Mouse (Mus musculus) embryonic facial prominence, embryonic 15.5 days (tissue): ENCODE measurements around the gene Bola3. TPM values are rescaled to one million over a fixed set of nuclear protein-coding genes. Genes with fewer than 3 reads are reported as not detected.

Experiments
- ATAC-seq: fragments of 200-750 bp; cut with Nextera tagmentation; 2 replicates; pipeline ENCODE4 v1.8.0; 2017; ENCODE audit warnings: low read depth, moderate TSS enrichment; ENCODE audit not compliant: insufficient number of reproducible peaks, low FRiP score, low TSS enrichment
- H3K27ac ChIP-seq: fragments of 300-500 bp; sonication (generic); replicated peaks from 2 replicates; pipeline ENCODE4 v1.5.1; 2015; ENCODE audit warnings: mild to moderate bottlenecking, inconsistent platforms
- H3K27me3 ChIP-seq: fragments of 300-500 bp; sonication (generic); 2 replicates; pipeline ENCODE4 v1.6.1; 2015; ENCODE audit warnings: inconsistent platforms
- H3K36me3 ChIP-seq: fragments of 300-500 bp; sonication (generic); 2 replicates; pipeline ENCODE4 v1.6.1; 2015; ENCODE audit warnings: mild to moderate bottlenecking, inconsistent platforms
- H3K4me1 ChIP-seq: fragments of 300-500 bp; sonication (generic); 2 replicates; pipeline ENCODE4 v1.6.1; 2015; ENCODE audit warnings: inconsistent platforms
- H3K4me2 ChIP-seq: fragments of 300-500 bp; sonication (generic); replicated peaks from 2 replicates; pipeline ENCODE4 v1.6.1; 2015; ENCODE audit warnings: mild to moderate bottlenecking, inconsistent platforms
- H3K4me3 ChIP-seq: fragments of 300-500 bp; sonication (generic); replicated peaks from 2 replicates; pipeline ENCODE4 v1.5.1; 2015; ENCODE audit warnings: mild to moderate bottlenecking, inconsistent platforms
- H3K9ac ChIP-seq: fragments of 300-500 bp; sonication (generic); 2 replicates; pipeline ENCODE4 v1.6.1; 2015; ENCODE audit warnings: inconsistent platforms
- H3K9me3 ChIP-seq: fragments of 300-500 bp; sonication (generic); replicated peaks from 2 replicates; pipeline ENCODE4 v1.6.1; 2016; ENCODE audit warnings: inconsistent platforms
- WGBS: fragments of 180-500 bp; shearing (Covaris S2); methylation state at CpG from one replicate; pipeline ENCODE4 v1.1.7; 2015; 5-methylcytosine and 5-hydroxymethylcytosine counted together
- microRNA-seq: library from miRNA; unstranded; fragments of <30 nt; microRNA quantifications from one replicate; pipeline ENCODE4, GENCODE M21; 2016; ENCODE audit warnings: borderline number of aligned reads
- polyA plus RNA-seq: library from polyadenylated mRNA; unstranded; fragments of >200 nt; fragmentation: Nextera tagmentation; extraction: Ambion mirVana; gene quantifications from 2 replicates; pipeline ENCODE4 v1.2.1, GENCODE M21; 2015

Gene Bola3
- polyA plus RNA-seq, 1 experiment from 2014 or later, result 105 TPM

DNA sequence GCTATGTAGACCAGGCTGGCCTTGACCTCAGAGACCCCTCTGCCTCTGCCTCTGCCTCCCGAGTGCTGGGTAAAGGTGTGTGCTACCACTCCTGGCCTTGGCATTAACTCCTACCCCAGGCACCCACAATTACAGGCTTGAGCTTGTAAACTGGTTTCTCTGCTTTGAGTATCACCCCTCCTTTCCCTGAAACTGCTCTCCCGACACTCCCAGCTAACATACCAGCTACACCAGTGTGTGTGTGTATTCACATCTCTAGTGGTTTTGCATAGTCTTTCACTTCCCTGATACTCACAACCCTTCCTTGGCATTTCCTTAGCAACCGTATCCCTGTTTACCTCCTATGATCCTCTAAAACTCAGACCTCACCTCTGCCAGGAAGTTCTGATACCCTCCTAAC is 50.8 kb downstream of the Bola3 start:
- 76% methylated on average over 3 of the region's 3 CpGs for WGBS
- Histone ChIP-seq H3K27ac (peak overlapping the region; percentile 36; the same call in 1 of the 2 replicates), H3K4me2 (no peak overlapping the region), H3K36me3 (peaks cover 74% of the 10 kb centered on the region), H3K27me3 (no peaks in the 10 kb centered on the region), H3K9me3 (no peaks in the 10 kb centered on the region), H3K9ac (no peak overlapping the region), H3K4me3 (no peak overlapping the region), H3K4me1 (0 out of 2 replicates have a peak, but pooled peaks cover 5% of the 10 kb centered on the region)
- ATAC-seq, result no peak

GRCm38 (mm10) chr6:83403481-83403880 is 54.5 kb downstream of the Bola3 start:
- no peak overlapping the region for H3K4me3 ChIP-seq
- no peak overlapping the region for H3K4me2 ChIP-seq
- H3K27ac ChIP-seq, result no peak overlapping the region
- no peaks in the 10 kb centered on the region for H3K27me3 ChIP-seq
- no peak for ATAC-seq
- H3K9me3 ChIP-seq, result no peaks in the 10 kb centered on the region
- peaks cover 54% of the 10 kb centered on the region for H3K36me3 ChIP-seq
- no peak overlapping the region for H3K9ac ChIP-seq
- 83% methylated on average over 8 of the region's 8 CpGs for WGBS
- peaks cover 6% of the 10 kb centered on the region; the same call in 1 of the 2 replicates for H3K4me1 ChIP-seq

DNA sequence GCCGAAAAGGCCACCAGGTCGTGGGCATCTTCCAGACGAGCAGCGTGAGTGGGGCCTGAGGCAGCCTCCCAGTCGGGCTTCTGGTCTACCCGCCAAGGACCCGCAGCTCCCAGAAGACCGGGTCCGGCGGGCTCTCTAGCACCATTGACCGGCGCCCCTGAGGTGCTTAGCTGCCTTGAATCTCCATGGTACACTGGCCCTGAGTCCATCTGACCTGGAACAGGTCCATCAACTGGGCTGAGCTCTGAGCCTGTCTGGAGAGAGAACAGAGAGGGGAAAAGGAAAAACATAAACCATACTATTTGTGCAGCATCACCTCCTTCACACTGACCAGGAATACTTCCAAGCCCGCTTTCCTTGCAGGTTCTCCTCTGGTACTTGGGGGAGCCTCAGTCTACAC is 55.6 kb downstream of the Bola3 start:
- no peak overlapping the region for H3K9ac ChIP-seq
- no peak for ATAC-seq
- WGBS, result 93% methylated on average over 13 of the region's 13 CpGs
- no peaks in the 10 kb centered on the region for H3K27me3 ChIP-seq
- H3K4me1 ChIP-seq, result peaks cover 9% of the 10 kb centered on the region; the same call in 1 of the 2 replicates
- H3K9me3 ChIP-seq, result no peaks in the 10 kb centered on the region
- H3K36me3 ChIP-seq, result peaks cover 50% of the 10 kb centered on the region
- no peak overlapping the region for H3K4me2 ChIP-seq
- H3K4me3 ChIP-seq, result no peak overlapping the region
- H3K27ac ChIP-seq, result no peak overlapping the region

DNA sequence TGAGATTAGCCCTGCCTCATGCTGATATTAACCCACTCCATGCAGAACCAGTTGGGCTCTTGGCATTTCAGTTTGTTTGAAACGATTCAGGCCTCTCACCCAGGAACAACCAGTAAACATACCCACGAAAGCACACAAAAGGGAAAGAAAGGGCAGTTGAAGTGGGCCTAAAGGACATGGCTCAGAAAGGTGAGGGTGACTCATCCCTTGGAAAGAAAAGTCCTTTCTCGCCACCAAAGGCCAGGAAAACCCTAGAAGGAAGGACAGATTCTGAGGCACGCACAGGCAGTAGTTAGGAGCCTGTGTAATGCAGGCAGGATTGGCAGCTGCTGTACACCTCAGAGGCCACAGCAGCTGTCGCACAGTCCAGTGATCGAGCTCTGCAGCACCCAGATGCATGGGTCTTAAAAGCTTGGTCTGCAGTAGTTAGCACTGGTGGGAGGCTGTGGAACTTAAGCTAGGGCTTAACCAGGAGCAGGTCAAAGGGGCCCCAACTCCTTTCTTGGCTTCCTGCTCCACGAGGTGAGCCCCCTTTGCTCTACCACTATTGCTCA is 56.6 kb downstream of the Bola3 start:
- Histone ChIP-seq H3K9ac (no peak overlapping the region), H3K4me3 (no peak overlapping the region), H3K27me3 (no peaks in the 10 kb centered on the region), H3K27ac (peak overlapping the region; percentile 3; the same call in 1 of the 2 replicates), H3K9me3 (no peaks in the 10 kb centered on the region), H3K4me2 (no peak overlapping the region), H3K36me3 (peaks cover 50% of the 10 kb centered on the region), H3K4me1 (peaks cover 13% of the 10 kb centered on the region)
- 70% methylated on average over 7 of the region's 7 CpGs for WGBS
- no peak for ATAC-seq

DNA sequence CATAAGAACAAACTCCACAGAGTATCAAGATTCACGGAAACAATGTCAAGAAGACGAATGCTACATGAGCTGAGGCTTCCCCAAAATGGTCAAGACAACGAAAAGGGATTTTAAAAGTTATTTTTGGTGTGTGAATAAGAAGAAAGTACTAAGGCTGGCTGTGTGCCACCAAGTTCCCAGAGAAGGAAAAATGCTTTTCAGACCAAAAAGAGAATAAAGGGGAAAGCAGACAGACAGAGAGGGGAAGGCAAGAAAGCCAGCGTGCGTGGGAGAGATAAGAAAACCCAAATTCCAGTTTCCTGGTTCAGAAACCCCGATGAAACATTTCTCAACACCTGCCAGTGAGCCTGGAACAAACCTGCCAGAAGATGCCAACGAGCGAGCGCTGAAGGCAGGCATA is 59.6 kb downstream of the Bola3 start:
- no peak overlapping the region for H3K4me2 ChIP-seq
- peak overlapping the region; percentile 34; the same call in 1 of the 2 replicates for H3K27ac ChIP-seq

More for the DNA sequence above, 59.6 kb downstream of the Bola3 start:
- H3K4me1 ChIP-seq, result peaks cover 42% of the 10 kb centered on the region
- no peaks in the 10 kb centered on the region for H3K27me3 ChIP-seq
- no peak for ATAC-seq
- H3K9me3 ChIP-seq, result no peaks in the 10 kb centered on the region
- H3K4me3 ChIP-seq, result no peak overlapping the region
- 75% methylated on average over 9 of the region's 9 CpGs for WGBS
- peaks cover 24% of the 10 kb centered on the region for H3K36me3 ChIP-seq
- no peak overlapping the region for H3K9ac ChIP-seq

Small RNAs within 50 kb of the gene (microRNA-seq; reads per million reads assigned to microRNA genes)
- not detected for gene Mir6374

Other genes with a start within 250 kb of the Bola3 start
- 3.2 and 3.4 TPM in 2 replicates for gene Ccdc142, start 247.5 kb upstream of the Bola3 start, polyA plus RNA-seq
- gene Gm42688, start 247.5 kb upstream of the Bola3 start, polyA plus RNA-seq, result 2.9 and 3.2 TPM in 2 replicates
- gene Mrpl53, start 240.1 kb upstream of the Bola3 start, polyA plus RNA-seq, result 121 and 136 TPM in 2 replicates
- 50.7 and 52.6 TPM in 2 replicates for gene Mogs, start 233.7 kb upstream of the Bola3 start, polyA plus RNA-seq
- gene Wbp1, start 227.6 kb upstream of the Bola3 start, polyA plus RNA-seq, result 109 and 113 TPM in 2 replicates
- gene Ino80b, start 223.7 kb upstream of the Bola3 start, polyA plus RNA-seq, result 18.2 and 18.5 TPM in 2 replicates
- gene Rtkn, start 213.7 kb upstream of the Bola3 start, polyA plus RNA-seq, result 62.8 and 63.2 TPM in 2 replicates
- 7.9 and 12.0 TPM in 2 replicates for gene Wdr54, start 192.8 kb upstream of the Bola3 start, polyA plus RNA-seq
- gene 1700003E16Rik, start 192.7 kb upstream of the Bola3 start, polyA plus RNA-seq, result 10.3 and 17.2 TPM in 2 replicates
- 98.7 and 103 TPM in 2 replicates for gene Dctn1, start 183.2 kb upstream of the Bola3 start, polyA plus RNA-seq
- gene Slc4a5, start 129.3 kb upstream of the Bola3 start, polyA plus RNA-seq, result 0.11 and 0.48 TPM in 2 replicates
- 27.2 and 30.5 TPM in 2 replicates for gene Mthfd2, start 23.2 kb upstream of the Bola3 start, polyA plus RNA-seq
- 64.1 and 65.9 TPM in 2 replicates for gene Mob1a, start 23.1 kb upstream of the Bola3 start, polyA plus RNA-seq
- gene Tet3, start 109.9 kb downstream of the Bola3 start, polyA plus RNA-seq, result 63.1 and 66.1 TPM in 2 replicates
- 81.0 and 90.4 TPM in 2 replicates for gene Dguok, start 157.8 kb downstream of the Bola3 start, polyA plus RNA-seq
- 19.5 and 20.9 TPM in 2 replicates for gene Actg2, start 187.1 kb downstream of the Bola3 start, polyA plus RNA-seq
- 31.5 and 32.5 TPM in 2 replicates for gene Stambp, start 223.6 kb downstream of the Bola3 start, polyA plus RNA-seq